ENCODE assay signal across 9 mouse cellular contexts in genomic region chr10:120377327-120377752, GRCm38 (mm10).
DNase-seq lines count a peak whose midpoint lies in the region; ATAC-seq and TF ChIP-seq lines count a peak whose summit lies in the region.
"Had no signal": no experiment of that assay in that cellular context is flagged by ENCODE, and none has a peak within 500 bp of the region (broad histone marks: within the 10 kb centered on the region; RNA-seq: fewer than 3 reads in every experiment).

No protein-coding gene starts in this region.

- peak; percentile 90 for ATAC-seq in Patski
- ATAC-seq in forebrain, postnatal 0 days: peak; percentile 97
- ATAC-seq in lung, embryonic 15.5 days (ENCODE audit: borderline replicate concordance, extremely low read depth, low FRiP score, low TSS enrichment): peak; percentile 94
- ATAC-seq in erythroblast, adult 5-6 weeks (replicated peaks; ENCODE audit: low FRiP score, poor library complexity, severe bottlenecking): no peak

- H3K4me1 ChIP-seq in cerebellum, adult 2 months (ENCODE audit: control insufficient read depth, insufficient read depth, low read length): no peaks in the 10 kb centered on the region
- H3K4me1 ChIP-seq in forebrain, postnatal 0 days (ENCODE audit: insufficient read depth): no peaks in the 10 kb centered on the region
- H3K4me1 ChIP-seq in lung, embryonic 15.5 days: peaks cover 29% of the 10 kb centered on the region

- in situ Hi-C loops in Patski (cut with MboI; ENCODE audit: low pct_unique_long_range_greater_than_20kb): no loop called here

- POLR2A ChIA-PET in Patski (lab: Charles Lee): interaction anchor here (1.7 kb wide), 1 partner anchor 11 kb away, joined by 3 read pairs; no protein-coding TSS in a partner anchor

- no peak overlapping the region for H3K4me3 ChIP-seq in cerebellum, adult 2 months (replicated peaks; ENCODE audit: insufficient read depth, low read depth, low read length)
- H3K4me3 ChIP-seq in forebrain, postnatal 0 days (ENCODE audit: low read depth, low read length): no peak overlapping the region
- 0 out of 2 replicates have a peak overlapping the region, but pooled peaks have one; percentile 9 for H3K4me3 ChIP-seq in lung, embryonic 15.5 days
- H3K4me3 ChIP-seq: liver, embryonic 13.5 days had no signal

- DNase-seq in Patski (ENCODE audit: low read depth, low spot score): peak; percentile 91
- peak; percentile 53 to 67 for DNase-seq in cerebellum, adult 2 months
- DNase-seq in forebrain, postnatal 0 days: peak; percentile 92
- peak; percentile 79 to 84 for DNase-seq in heart, postnatal 14 days
- peak; percentile 86 to 89 for DNase-seq in kidney, postnatal 4 days
- DNase-seq in retina, embryonic 14.5 days (ENCODE audit: low spot score): peak; percentile 62
- DNase-seq: liver, embryonic 13.5 days had no signal

- intact Hi-C loops in heart, postnatal 14 days (cut with DNase I): loop anchor here (5.0 kb wide), 1 partner anchor 95 kb away; no protein-coding TSS in a partner anchor

- H3K9me3 ChIP-seq in forebrain, postnatal 0 days (ENCODE audit: low read length): no peaks in the 10 kb centered on the region
- no peaks in the 10 kb centered on the region for H3K9me3 ChIP-seq in lung, embryonic 15.5 days
- H3K9me3 ChIP-seq: liver, embryonic 13.5 days had no signal

- H3K27ac ChIP-seq in cerebellum, adult 2 months (ENCODE audit: insufficient read depth, low read length): no peak overlapping the region
- H3K27ac ChIP-seq in forebrain, postnatal 0 days (ENCODE audit: low read depth, low read length): no peak overlapping the region
- H3K27ac ChIP-seq in lung, embryonic 15.5 days: peak overlapping the region; percentile 73
- H3K27ac ChIP-seq: liver, embryonic 13.5 days had no signal

- no peaks in the 10 kb centered on the region for H3K27me3 ChIP-seq in Patski
- H3K27me3 ChIP-seq in cerebellum, adult 2 months (ENCODE audit: control insufficient read depth, insufficient read depth, low read length): peaks cover 1% of the 10 kb centered on the region; the same call in 1 of the 2 replicates
- H3K27me3 ChIP-seq in forebrain, postnatal 0 days (ENCODE audit: insufficient read depth, low read length): peaks cover 9% of the 10 kb centered on the region; the same call in 1 of the 2 replicates
- H3K27me3 ChIP-seq in lung, embryonic 15.5 days: no peaks in the 10 kb centered on the region
- H3K27me3 ChIP-seq: liver, embryonic 13.5 days had no signal

- TF ChIP-seq POLR2A in cerebellum, adult 2 months (IDR thresholded peaks at IDR 0.05; ENCODE audit: borderline replicate concordance, insufficient read depth, low read length): no peak

- no peaks in the 10 kb centered on the region for H3K36me3 ChIP-seq in forebrain, postnatal 0 days (ENCODE audit: insufficient read depth)
- no peaks in the 10 kb centered on the region for H3K36me3 ChIP-seq in lung, embryonic 15.5 days
- H3K36me3 ChIP-seq: liver, embryonic 13.5 days had no signal

- 1% methylated on average over 19 of the region's 19 CpGs for WGBS in cerebellum, adult 2 months
- 7% methylated on average over 19 of the region's 19 CpGs for WGBS in forebrain, postnatal 0 days
- 3% methylated on average over 19 of the region's 19 CpGs for WGBS in lung, embryonic 15.5 days

- CTCF ChIA-PET in Patski (lab: Charles Lee): interaction anchor here (1.1 kb wide), 1 partner anchor 290 kb away, joined by 3 read pairs; no protein-coding TSS in a partner anchor

- TF ChIP-seq CTCF in Patski (IDR thresholded peaks at IDR 0.05): no peak
- no peak for TF ChIP-seq CTCF in cerebellum, adult 2 months (IDR thresholded peaks at IDR 0.05; ENCODE audit: borderline replicate concordance, insufficient read depth, low read depth, low read length)
- no peak for TF ChIP-seq CTCF in forebrain, postnatal 0 days (IDR thresholded peaks at IDR 0.05; ENCODE audit: low read depth)

- H3K4me2 ChIP-seq in forebrain, postnatal 0 days (ENCODE audit: low read depth): no peak overlapping the region
- H3K4me2 ChIP-seq in lung, embryonic 15.5 days: peak overlapping the region; percentile 48
- H3K4me2 ChIP-seq: liver, embryonic 13.5 days had no signal

- no peak overlapping the region for H3K9ac ChIP-seq in forebrain, postnatal 0 days
- H3K9ac ChIP-seq in lung, embryonic 15.5 days: no peak overlapping the region
- H3K9ac ChIP-seq: liver, embryonic 13.5 days had no signal
